Mouse (Mus musculus) large intestine, adult 2 months (tissue): ENCODE data around the gene Stard9. TPM values are rescaled to one million over a fixed set of nuclear protein-coding genes. Genes with fewer than 3 reads are reported as not detected.

ENCODE experiments used
- DNase-seq: peaks from one replicate; pipeline ENCODE4 v3.0.0-alpha.2; 2012; ENCODE audit warnings: low read depth, low spot score
- WGBS: fragments of 180-500 bp; shearing (Covaris S2); methylation state at CpG from one replicate; pipeline ENCODE4 v1.1.7; 2018; 5-methylcytosine and 5-hydroxymethylcytosine counted together
- polyA plus RNA-seq: library from polyadenylated mRNA; depleted of rRNA; stranded (reverse); fragments of >200 nt; gene quantifications from 2 replicates; pipeline ENCODE4 v1.2.3, GENCODE M21; 2012; rRNA removed

The Stard9 gene
- polyA plus RNA-seq, 1 experiment: 1.9 TPM

- no peak for DNase-seq
- WGBS: 88% methylated on average over 6 of the region's 6 CpGs
Observed at GRCm38 (mm10) chr2:120720821-120721220, 91.9 kb downstream of the Stard9 start.

DNA sequence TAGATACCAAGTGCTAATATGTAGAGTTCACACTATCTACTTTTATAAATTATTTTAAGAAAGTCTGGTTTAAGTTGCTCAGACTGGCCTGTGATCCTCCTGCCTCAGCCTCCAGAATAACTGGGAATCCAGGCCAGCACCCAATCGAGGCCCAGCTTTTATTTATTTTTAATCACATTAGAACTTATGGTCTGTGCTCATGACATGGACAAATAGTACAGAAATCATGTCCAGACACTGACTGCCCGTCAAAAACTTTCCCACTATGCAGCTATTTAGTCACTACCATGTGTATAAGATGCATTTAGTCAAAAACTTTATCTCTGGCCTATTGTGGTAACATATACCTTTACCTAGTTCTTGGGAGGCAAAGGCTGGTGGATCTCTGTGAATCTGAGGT lies 93.0 kb downstream of the Stard9 start:
- DNase-seq: no peak
- WGBS: 90% methylated on average over 2 of the region's 2 CpGs

- DNase-seq: no peak
- 89% methylated on average over 8 of the region's 8 CpGs for WGBS
Observed at GRCm38 (mm10) chr2:120722491-120722890, 93.6 kb downstream of the Stard9 start.

DNA sequence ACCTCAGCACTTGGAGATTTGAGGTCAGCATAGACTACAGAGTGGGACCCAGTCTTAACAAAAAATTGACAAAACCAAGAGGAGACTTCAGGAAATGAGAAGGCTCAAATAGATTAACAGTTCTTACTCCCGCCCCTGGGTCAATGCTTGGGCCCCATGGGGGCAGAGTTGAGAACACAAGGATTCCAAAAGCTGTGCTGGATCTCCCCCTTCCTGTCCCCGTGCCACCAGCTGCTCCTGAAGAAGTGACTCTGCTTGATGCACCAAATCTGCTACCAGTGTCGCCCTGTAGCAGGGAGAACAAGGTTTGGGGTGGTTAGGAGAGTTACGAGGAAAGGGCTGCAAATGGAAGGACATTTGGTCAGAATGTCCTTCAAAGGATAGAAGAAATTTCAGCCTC lies 94.7 kb downstream of the Stard9 start:
- 80% methylated on average over 4 of the region's 4 CpGs for WGBS
- no peak for DNase-seq

DNA sequence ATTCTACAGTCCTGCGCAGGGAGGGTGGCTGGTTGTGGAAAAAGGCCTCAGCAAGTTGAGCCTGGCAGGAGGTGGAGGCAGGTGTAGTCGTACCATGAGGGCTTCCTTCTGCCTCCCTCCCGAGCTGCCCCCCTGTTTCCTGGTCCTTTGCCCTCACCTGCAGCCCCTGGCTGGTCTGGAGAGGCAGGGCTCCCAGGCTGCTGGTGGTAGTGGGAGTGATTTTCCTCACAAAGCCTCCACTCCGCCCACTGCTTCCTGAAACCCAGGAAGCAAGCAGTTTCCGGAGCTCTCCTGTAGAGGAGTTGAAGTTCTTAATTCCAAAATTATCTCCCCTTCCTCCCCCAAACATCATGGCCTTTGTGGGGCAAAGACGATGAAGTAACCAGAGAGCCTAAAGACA lies 95.3 kb downstream of the Stard9 start:
- whole genome bisulfite sequencing: 76% methylated on average over 6 of the region's 6 CpGs
- no peak for DNase-seq

- no peak for DNase-seq
- 27% methylated on average over 23 of the region's 23 CpGs for WGBS
Observed at GRCm38 (mm10) chr2:120729775-120730585, 101.1 kb downstream of the Stard9 start.

GRCm38 (mm10) chr2:120730639-120731166 lies 101.8 kb downstream of the Stard9 start:
- no peak for DNase-seq
- WGBS: under 1% methylated on average over 50 of the region's 50 CpGs

GRCm38 (mm10) chr2:120731167-120731862 lies 102.4 kb downstream of the Stard9 start:
- under 1% methylated on average over 61 of the region's 61 CpGs for WGBS
- peak; percentile 60 for DNase-seq

- WGBS: 35% methylated on average over 7 of the region's 7 CpGs
- DNase-seq: peak; percentile 11
Observed at GRCm38 (mm10) chr2:120731877-120732530, 103.1 kb downstream of the Stard9 start.

DNA sequence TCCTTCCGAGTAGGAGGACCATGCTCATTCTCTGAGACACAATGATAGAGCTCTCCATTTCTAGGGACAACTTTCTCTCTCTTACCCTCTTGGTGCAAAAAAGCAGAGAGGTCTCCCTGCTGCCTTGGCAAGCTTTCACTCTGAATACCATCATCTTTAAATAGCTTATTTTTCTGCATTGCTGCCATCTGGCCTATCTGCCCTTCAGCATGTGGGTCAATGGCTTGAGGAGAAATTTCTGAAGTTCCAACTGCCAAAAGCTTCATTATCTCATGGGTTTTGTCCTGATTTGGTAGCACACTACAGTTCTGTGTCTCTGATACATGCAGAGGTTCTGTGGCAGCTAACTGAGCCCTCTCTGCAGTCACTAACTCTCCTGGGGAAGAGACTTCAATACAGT lies 116.6 kb downstream of the Stard9 start:
- WGBS: 91% methylated on average over 1 of the region's 1 CpGs

DNA sequence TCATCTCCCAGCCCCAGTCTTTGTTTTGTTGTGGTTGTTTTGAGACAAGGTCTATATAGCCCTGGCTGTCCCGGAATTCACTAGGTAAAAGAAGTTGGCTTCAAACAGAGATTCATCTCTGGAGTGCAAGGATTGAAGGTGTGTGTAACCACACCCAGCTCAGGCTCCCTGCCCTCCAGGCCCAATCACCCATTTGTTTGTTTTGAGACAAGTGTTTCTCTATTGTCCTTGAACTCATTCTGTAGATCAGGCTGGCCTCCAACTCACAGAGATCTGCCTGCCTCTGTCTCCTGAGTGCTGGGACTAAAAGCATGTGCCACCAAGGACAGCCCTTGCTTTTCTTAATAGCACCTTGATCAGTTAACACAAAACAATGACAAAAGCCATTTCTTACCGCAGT lies 119.1 kb downstream of the Stard9 start:
- 86% methylated on average over 2 of the region's 2 CpGs for WGBS
- no peak for DNase-seq

More for the DNA sequence above, 116.6 kb downstream of the Stard9 start:
- DNase-seq: no peak

- peak; percentile 2 for DNase-seq
Observed at GRCm38 (mm10) chr2:120761922-120762321, 133.0 kb downstream of the Stard9 start.

- 69% methylated on average over 2 of the region's 2 CpGs for WGBS
Observed at GRCm38 (mm10) chr2:120770265-120770935, 141.5 kb downstream of the Stard9 start.

More at GRCm38 (mm10) chr2:120770265-120770935, 141.5 kb downstream of the Stard9 start:
- no peak for DNase-seq

Other genes with a start within 250 kb of the Stard9 start
- gene Ganc, start 225.2 kb upstream of the Stard9 start, polyA plus RNA-seq: 7.4 and 15.0 TPM in 2 replicates
- 8.1 and 10.3 TPM in 2 replicates for gene Tmem87a, start 225.0 kb upstream of the Stard9 start, polyA plus RNA-seq
- gene Capn3, start 173.1 kb upstream of the Stard9 start, polyA plus RNA-seq: 0.97 and 0.99 TPM in 2 replicates
- 27.4 and 58.3 TPM in 2 replicates for gene Zfp106, start 65.3 kb upstream of the Stard9 start, polyA plus RNA-seq
- 7.1 and 10.1 TPM in 2 replicates for gene Snap23, start 61.5 kb upstream of the Stard9 start, polyA plus RNA-seq
- 2.8 and 4.3 TPM in 2 replicates for gene Haus2, start 19.7 kb upstream of the Stard9 start, polyA plus RNA-seq
- gene Lrrc57, start 19.6 kb upstream of the Stard9 start, polyA plus RNA-seq: 8.8 and 13.8 TPM in 2 replicates
- gene Cdan1, start 221.0 kb downstream of the Stard9 start, polyA plus RNA-seq: 9.2 and 18.0 TPM in 2 replicates
- 0.58 and 1.3 TPM in 2 replicates for gene Ttbk2, start 221.5 kb downstream of the Stard9 start, polyA plus RNA-seq